Mouse (Mus musculus) inflammation-experienced regulatory T-cells, adult 6 months (primary cell): ENCODE measurements around the gene Kif13a. TPM values are rescaled to one million over a fixed set of nuclear protein-coding genes. Genes with fewer than 3 reads are reported as not detected.

Experiments
- ATAC-seq: one replicate; pipeline ENCODE4 v1.8.0; 2017
- polyA plus RNA-seq, 3 experiments: library from polyadenylated mRNA; unstranded; fragments of 100-300 nt; shearing (Covaris generic); gene quantifications; one replicate each; pipeline ENCODE4 v1.2.1; 2017

The Kif13a gene
- polyA plus RNA-seq, 3 experiments from 2014 or later: 4.1 to 9.6 (median 6.5) TPM

DNA sequence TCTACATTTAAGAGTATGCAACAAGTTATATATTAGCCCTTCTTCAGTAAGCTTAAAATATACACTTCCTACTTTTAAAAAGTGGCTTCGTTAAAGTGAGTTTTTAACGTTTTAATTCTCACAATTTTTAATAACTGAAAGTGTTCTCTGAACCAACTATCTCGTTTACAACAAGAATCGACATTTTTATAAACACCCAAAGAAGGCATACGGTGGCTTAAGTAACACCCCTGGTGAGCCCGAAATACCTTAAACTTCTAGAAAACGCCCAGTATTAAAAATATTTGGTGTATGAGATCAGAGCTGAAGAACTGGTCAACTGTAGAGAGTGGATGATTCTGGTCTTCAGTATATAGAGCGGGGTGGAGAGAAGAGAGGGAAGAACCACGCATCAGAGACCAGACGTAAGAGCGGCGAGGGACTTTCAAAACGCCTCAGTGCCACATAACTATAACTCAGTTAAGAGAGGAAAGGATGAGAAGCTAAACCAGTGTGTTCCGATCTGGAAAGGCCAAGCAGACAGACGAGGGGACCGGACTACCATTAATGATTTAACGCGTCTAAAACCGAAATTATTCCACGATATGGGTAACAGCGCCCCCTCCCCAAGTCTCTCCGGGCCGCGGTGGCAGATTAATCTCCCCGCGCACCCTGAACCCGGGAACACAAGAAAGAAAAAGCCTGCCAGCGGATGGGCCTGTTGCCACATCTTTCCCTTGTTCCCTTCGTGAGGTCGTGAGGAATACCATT lies 203.2 kb downstream of the Kif13a start:
- no peak for ATAC-seq

DNA sequence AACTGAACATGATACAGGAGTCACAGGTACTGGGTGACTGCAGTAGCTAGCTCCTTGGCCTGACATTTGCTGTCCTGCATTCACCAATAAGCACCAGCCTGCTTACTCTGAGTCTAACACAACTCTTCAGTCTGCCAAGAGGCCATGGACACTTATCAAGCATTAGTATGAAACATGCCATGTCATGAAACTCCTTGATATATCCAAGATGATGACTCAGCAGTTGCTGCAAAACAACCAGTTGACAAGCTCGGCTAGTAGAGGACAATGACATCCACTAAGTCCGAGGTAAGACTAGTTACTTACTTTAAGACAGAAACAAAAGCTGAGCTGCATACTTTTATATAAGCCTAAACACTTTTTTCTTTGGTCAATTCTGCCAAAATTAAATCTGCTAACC lies 204.4 kb downstream of the Kif13a start:
- ATAC-seq: peak; percentile 12

DNA sequence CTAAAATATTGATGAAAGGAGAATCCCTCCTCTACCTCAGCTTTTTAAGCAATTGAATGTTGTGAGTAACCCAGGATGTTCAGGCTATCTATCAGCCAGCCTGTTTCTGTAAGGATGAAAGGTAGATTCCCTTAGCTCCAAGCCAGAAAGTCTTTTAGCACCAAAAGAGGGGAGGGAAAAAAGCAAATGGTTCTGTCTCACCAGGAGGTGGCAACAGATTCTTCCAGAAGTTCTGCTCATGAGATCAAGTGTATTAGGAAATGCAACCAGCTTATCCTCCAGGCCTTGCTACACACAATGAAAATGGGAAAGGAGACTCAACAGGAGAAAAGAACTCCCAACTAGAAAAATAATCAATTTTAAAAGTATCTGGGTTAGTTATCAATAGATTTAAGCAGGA lies 205.3 kb downstream of the Kif13a start:
- ATAC-seq: no peak

DNA sequence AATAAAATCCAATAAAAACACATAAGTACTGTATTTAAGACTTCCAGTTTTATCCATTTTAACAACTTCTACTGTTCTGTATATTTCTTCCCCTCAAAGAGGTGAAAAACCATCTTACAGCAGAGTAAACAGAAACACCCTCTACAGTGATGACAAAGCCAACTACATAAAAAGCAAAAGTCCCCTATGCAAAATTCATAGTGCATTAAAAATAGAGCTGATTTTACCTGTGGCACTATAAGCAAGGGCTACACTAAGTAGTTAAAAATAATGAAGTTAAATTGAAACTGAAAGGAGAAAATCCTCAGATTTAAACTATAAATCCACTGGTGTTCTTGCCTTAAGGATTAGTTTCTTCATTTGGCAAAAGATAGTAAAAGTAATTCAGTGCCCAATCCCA lies 208.7 kb downstream of the Kif13a start:
- peak; percentile 32 for ATAC-seq

DNA sequence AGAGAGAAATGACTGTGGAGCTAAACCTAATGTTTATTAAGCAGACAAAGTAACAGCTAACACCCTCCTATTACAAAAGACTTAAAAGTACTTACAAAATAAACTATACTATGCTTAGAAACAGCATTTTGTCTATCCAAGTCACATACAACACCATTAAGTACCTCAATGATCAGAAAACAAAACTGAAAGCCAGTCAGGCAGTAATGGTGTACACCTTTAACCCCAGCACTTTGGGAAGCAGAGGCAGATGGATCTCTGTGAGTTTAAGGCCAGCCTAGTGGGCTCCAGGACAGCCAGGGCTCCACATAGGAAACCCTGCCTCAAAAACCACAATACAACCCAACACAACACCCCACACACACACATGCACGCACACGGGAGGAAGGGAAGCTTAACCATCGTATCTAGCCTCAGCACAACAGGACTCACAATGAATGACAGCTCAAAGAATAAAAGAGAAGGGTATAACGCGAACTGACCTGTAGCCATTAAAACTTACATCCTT lies 210.7 kb downstream of the Kif13a start:
- peak; percentile 57 for ATAC-seq

DNA sequence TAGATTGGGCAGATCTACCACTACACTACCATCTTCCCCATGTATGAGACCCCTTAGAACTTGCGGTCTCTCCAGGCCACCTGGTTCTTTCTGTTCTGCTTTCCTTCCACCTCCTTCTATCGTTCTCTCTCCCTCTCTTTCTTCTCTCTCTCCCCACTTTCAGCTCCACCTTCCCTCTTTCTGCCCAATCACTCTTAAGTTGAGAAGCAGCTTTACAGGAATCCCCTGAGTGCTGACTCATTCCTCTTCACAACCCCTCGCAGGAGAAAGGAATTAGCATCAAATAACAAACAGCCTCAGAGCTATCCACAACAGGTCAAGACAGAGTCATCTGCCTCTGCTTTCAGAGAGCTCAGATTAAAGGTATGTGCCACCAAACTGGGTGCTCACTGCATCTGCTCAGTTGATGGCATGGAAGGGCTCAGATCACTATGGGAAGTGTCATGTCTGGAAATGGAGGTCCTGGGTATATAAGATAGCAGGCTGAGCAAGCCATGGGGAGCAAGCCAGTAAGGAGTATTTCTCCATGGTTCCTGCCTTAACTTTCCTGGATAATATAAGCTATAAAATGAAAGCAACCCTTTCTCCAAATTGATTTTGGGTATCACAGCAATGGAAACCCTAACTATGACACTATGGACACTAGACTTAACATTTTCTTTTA lies 213.6 kb downstream of the Kif13a start:
- ATAC-seq: no peak

DNA sequence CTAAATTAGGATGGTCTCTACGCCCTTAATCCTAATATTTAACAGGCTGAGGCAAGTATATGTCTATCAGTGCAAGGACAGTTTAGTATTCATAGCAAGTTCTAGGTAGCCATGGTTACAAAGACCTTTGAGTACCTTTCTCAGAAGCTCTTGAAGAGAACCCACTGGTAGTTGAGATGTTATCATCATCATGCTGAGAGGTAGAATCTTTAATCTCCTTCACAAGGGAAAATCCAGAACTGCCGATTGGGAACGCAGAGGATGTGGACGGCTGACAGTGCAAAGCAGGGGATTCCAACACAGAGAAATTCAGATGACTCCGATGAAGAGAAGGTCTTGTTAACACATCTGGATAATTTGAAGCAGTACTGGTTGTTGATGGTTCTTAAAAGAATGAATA lies 216.2 kb downstream of the Kif13a start:
- ATAC-seq: peak; percentile 60

DNA sequence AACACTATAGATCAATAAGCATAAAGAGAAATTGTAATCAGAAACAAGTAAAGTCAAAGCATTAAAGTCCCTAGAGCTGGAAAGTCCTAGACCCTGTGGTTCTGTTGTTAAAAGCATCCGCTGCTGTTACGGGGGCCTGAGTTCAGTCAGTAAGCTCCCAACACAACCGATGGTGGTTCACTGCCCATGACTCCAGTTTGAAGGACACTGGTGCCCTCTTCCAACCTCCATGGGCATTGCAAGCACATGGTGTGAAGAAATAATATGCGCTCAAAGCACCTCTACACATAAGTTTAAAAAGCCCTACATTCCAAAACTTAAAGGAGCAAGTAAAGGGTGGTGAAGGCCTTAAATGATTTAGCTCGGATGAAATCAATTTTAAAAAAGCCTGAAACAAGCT lies 226.5 kb downstream of the Kif13a start:
- ATAC-seq: no peak

DNA sequence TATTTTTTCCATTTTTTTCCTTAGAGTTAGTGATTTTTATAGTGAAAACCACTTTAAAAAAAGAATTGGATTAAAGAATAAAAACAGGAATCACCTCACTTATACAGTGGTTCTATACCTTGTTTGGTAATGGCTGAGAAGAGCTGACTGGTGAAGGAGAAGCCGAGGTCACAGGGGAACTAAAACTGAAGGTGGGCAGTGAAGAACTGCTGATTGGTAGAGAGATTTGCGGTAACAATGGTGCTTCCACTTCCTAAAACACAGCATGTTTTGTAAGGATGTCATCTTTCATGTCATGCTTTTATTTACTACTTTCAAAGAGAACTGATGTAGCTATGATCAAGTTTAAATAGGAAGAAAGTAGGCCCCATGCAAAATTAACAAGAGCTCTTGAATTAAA lies 228.2 kb downstream of the Kif13a start:
- no peak for ATAC-seq

DNA sequence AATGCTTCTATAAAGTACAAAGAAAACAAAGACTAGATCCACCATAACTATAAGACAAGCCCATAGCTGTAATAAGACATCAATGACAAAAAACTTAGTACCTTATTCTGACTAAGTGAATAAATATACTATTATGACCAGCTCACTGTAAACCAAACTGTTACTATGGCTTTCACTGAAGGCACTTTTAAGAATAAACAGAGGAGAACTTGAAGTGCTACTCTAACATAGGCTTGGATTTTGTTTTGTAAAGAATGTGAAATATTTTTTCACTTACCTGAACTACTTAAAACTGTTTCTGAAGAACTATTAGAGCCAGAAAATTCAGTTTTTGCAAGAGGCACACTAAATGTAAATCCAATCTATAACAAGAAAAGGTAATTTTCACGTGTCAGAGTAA lies 230.3 kb downstream of the Kif13a start:
- ATAC-seq: no peak

Other genes starting within 250 kb of the Kif13a start
- 10 to 100 TPM; 45.4 to 74.4 (median 73.1) TPM for gene Nup153, start 201.9 kb downstream of the Kif13a start, polyA plus RNA-seq
- gene Nhlrc1, start 85.0 kb upstream of the Kif13a start, polyA plus RNA-seq: under 1 TPM in 2 of 3 experiments, not detected in 1; 0.67 to 0.74 TPM
- gene Kdm1b, start 113.6 kb upstream of the Kif13a start, polyA plus RNA-seq: 10 to 100 TPM; 17.5 to 20.9 (median 19.1) TPM
- gene Tpmt, start 114.9 kb upstream of the Kif13a start, polyA plus RNA-seq: 1 to 10 TPM; 4.1 to 9.7 (median 8.0) TPM
- gene Dek, start 176.3 kb upstream of the Kif13a start, polyA plus RNA-seq: 100 to 1,000 TPM; 101 to 248 (median 120) TPM
- under 1 TPM in 1 of 3 experiments, not detected in 2; 0.18 TPM for gene Rnf144b, start 192.8 kb upstream of the Kif13a start, polyA plus RNA-seq